Mouse (Mus musculus) embryonic fibroblast, embryonic 13.5 days (primary cell): ENCODE results near the gene Stx16. TPM values are rescaled to one million over a fixed set of nuclear protein-coding genes. Genes with fewer than 3 reads are reported as not detected.

Experiments
- H3K27ac ChIP-seq: 2 replicates; pipeline ENCODE4 v1.5.1; 2012; ENCODE audit warnings: low read length, control low read depth, inconsistent platforms; ENCODE audit not compliant: insufficient read depth
- H3K4me1 ChIP-seq: 2 replicates; pipeline ENCODE4 v1.6.1; 2011; ENCODE audit warnings: low read length; ENCODE audit not compliant: control insufficient read depth, insufficient read depth
- H3K4me3 ChIP-seq: 2 replicates; pipeline ENCODE4 v1.5.1; 2011; ENCODE audit warnings: mild to moderate bottlenecking, control low read depth, low read length; ENCODE audit not compliant: insufficient read depth
- CTCF ChIP-seq: IDR thresholded peaks from 2 replicates; pipeline ENCODE4 v1.5.1; 2011; ENCODE audit warnings: mild to moderate bottlenecking, control low read depth, low read length, moderate library complexity, borderline replicate concordance; ENCODE audit not compliant: insufficient read depth
- POLR2A ChIP-seq: IDR thresholded peaks from 2 replicates; pipeline ENCODE4 v1.6.1; 2011; ENCODE audit warnings: low read depth, mild to moderate bottlenecking, control low read depth, low read length, moderate library complexity
- polyA plus RNA-seq: library from polyadenylated mRNA; stranded (reverse); fragments of >200 nt; gene quantifications from 2 replicates; pipeline ENCODE4 v1.2.4, GENCODE M21; 2011; ENCODE audit warnings: low read depth; ENCODE audit not compliant: missing spikeins, insufficient read length

Stx16 gene
- polyA plus RNA-seq, 1 experiment = 57.7 TPM

DNA sequence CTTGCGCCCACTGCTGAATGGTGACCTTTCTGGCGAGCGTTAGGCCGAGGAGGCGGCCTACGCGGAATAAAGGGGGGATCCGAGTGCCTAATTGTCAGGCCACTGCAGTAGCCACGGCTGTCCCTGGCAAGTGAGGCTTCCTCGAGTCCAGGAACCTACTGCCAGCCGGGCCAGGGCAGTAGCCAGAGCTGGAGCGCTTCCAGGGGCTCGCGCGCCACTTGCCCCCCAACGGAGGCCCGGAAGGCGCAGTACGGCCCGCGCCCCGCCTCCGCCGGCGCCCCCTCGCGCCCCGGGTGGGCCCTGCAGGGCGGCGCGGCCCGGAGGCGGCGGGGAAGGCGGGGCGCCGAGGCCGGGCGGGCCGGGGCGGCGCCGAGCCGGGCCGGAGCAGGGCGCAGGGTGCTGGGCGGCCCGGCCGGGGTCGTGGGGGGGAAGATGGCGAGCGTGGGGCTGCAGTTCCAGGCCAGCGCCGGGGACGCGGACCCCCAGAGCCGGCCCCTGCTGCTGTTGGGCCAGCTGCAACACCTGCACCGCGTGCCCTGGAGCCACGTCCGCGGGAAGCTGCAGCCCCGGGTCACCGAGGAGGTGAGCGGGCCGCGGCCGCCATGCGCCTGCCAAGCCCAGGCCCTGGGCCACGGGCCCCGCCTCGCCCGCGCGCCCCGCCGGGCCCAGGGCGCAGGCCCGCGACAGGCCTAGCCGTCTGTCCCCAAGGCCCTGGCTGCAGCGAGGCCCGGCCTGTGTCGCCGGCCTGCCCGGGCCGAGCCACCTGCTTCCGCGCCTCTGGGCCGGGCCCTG is 34.1 kb downstream of the Stx16 start, which contains the start of gene Npepl1:
TSS of gene Npepl1 (plus strand) at position 359 of the 792 bp plus-strand sequence.
- H3K27ac ChIP-seq = peak within 1 kb of the TSS; percentile 5; the same call in 1 of the 2 replicates
- H3K4me1 ChIP-seq = no peaks in the 10 kb centered on the region
- TF ChIP-seq POLR2A (peak; percentile 40), CTCF (no peak)
- peak within 1 kb of the TSS; percentile 36 for H3K4me3 ChIP-seq

- Histone ChIP-seq H3K4me3 (peak overlapping the region; percentile 36), H3K4me1 (no peaks in the 10 kb centered on the region), H3K27ac (no peak overlapping the region)
- TF ChIP-seq CTCF (no peak), POLR2A (no peak)
These were observed 34.9 kb downstream of the Stx16 start for GRCm38 (mm10) chr2:174110783-174111549.

DNA sequence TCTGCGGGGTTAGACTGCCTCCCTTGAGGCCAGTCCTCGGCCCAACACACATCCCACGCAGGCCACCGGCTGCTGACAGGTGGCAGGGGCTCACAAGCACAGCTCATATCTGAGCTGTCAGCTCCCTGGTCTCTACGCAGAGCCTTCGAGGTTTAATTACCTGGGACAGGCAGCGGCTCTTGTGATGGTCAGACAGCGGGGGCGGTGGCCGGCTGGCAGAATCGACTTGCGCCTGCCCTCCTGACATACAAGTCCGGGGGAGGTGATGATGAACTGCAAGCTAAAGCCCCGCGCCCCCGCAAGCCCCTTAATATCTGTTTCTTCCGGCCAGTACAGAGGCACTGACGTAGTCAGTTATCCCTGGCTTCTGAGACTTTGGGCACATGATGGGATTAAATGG is 36.8 kb downstream of the Stx16 start:
- Histone ChIP-seq H3K4me3 (no peak overlapping the region), H3K4me1 (no peaks in the 10 kb centered on the region), H3K27ac (no peak overlapping the region)
- TF ChIP-seq POLR2A (no peak), CTCF (no peak)

DNA sequence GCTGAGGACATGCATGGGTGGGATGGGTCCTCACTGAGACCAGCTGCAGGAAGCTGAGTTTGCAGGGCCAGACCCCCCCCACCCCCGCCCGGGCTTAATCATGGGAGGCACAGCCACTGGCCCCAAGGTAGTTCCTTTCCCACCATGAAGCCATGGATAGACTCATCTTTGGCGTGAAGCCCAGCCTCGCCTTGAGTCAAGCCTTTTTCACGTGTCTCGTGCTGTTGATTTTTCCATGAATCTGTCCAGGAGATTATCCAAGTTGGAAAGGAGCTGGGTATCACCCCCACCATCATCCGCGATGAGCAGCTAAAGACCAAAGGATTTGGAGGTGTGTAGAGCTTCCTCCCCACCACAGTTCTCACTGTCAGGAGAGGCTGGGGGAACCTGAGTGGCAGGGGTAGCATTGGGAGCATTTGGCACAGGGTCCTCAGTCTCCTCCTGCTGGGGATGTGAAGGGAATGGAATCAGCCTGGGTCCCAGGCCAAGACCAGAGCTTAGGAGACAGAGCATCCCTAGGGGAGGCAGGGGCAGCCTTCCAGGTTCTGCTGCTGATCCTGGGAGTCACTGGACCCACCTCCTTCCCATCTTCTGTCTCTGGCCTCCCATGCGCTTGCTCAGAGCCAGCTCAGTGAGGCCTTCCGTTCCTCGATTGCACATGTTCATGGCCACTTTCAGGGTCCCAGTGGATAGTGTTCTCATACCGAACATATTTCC is 38.2 kb downstream of the Stx16 start:
- Histone ChIP-seq H3K4me1 (no peaks in the 10 kb centered on the region), H3K27ac (no peak overlapping the region), H3K4me3 (no peak overlapping the region)
- no peak for TF ChIP-seq CTCF

DNA sequence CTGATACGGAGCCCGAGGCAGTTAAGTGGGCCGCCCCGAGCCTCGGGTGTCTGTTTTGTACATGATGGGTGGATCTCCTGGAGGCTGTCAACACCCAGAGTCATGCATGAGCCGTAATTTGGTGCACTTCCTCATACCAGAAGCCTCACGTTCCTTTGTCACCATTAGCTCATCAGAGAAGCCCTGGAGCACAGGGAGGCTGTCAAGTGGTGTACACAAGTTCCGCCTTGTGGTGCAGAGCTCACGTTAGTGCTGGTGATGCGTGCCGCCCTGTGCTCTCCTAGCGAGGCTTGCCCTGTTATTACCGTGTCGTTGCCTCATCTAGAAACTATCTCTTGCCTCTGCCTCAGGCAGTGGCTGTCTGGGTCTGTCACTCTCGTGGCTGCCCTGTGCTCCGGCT is 40.8 kb downstream of the Stx16 start:
- TF ChIP-seq CTCF (no peak), POLR2A (no peak)
- Histone ChIP-seq H3K4me1 (no peaks in the 10 kb centered on the region), H3K27ac (no peak overlapping the region), H3K4me3 (no peak overlapping the region)

DNA sequence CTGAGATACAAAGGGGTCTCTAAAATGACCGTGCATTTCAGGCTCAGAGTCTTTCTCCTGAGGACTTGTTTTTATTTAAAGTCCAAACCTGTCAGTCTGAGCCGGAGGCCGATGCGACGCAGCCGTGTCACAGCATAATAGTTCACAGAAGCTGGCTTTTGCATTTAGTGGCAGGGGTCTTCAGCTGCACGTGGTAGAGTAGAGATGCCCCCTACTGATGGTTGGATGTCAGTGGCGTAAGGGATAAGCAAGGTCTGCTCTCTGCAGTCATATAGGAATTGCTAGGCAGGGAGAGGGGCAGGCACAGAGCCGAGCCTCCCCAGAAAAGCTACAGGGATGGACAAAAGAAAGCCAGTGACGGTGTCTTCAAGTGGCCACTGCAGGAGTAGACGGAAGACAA is 42.0 kb downstream of the Stx16 start:
- Histone ChIP-seq H3K4me3 (no peak overlapping the region), H3K27ac (no peak overlapping the region), H3K4me1 (no peaks in the 10 kb centered on the region)
- TF ChIP-seq POLR2A = no peak
- no peak for TF ChIP-seq CTCF

DNA sequence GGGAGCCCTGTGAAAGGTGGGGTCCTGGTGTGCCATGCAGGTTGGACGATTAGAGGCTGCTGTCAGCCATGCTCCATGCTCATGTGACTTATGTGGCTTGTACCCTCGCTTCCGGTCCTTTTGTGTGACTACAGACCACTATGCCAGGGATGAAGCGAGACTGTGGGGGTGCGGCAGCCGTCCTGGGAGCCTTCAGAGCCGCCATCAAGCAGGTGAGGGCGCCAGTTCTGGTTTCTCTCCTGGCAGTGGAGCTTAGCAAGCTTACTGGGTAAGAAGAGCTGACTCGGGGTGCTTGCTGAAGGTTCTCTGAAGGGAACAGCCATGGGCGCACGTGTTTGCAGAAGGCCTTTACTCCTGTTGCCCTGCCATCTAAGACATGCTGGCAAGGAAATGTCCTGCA is 43.2 kb downstream of the Stx16 start:
- no peak overlapping the region for H3K27ac ChIP-seq
- TF ChIP-seq CTCF = no peak
- no peak for TF ChIP-seq POLR2A

DNA sequence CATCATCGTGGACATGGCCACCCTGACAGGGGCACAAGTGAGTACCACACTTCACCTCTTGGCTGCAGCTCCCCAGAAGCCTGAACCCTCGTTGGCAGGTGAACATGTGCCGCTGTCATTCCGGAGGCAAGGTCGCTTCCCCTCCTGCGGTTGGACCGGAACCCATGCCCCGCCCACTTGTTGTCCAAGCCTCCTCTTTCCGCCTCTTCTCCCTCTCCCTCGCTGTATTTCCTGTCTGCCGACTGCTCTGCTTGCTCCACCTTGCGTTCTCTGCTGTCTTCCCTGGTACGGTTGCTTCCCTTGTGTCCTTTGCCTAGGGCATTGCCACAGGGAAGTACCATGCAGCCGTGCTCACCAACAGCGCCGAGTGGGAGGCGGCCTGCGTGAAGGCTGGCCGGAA is 44.5 kb downstream of the Stx16 start:
- H3K4me1 ChIP-seq = no peaks in the 10 kb centered on the region
- TF ChIP-seq POLR2A = no peak
- TF ChIP-seq CTCF = no peak
- no peak overlapping the region for H3K4me3 ChIP-seq
- H3K27ac ChIP-seq = no peak overlapping the region

More for the DNA sequence above, 43.2 kb downstream of the Stx16 start:
- H3K4me3 ChIP-seq = no peak overlapping the region
- H3K4me1 ChIP-seq = no peaks in the 10 kb centered on the region

DNA sequence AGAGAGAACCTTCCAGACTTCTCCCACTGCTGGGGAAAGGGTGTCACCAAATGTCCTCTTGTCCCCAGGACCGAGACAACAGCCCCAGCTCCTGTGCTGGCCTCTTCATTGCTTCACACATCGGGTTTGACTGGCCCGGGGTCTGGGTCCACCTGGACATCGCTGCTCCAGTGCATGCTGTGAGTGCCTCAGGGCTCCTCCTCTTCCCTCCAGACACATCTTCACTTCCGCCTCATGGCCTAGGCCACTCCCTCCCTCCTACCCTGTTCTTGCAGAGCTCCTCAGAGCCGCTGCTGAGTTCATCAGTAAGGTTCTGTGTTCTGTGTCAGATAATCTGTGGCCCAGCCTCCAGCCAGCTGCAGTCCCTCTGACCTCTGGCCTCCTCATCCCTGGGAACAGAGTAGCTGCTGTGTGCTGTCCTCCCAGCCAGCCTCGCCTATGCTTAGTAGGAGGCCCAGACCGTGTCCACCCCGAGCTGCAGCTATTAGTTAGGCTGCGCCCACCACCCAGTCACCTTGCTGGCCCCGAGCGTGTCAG is 45.4 kb downstream of the Stx16 start:
- H3K27ac ChIP-seq = no peak overlapping the region
- 0 out of 2 replicates have a peak, but pooled peaks cover under 1% of the 10 kb centered on the region for H3K4me1 ChIP-seq
- no peak for TF ChIP-seq POLR2A
- no peak for TF ChIP-seq CTCF
- H3K4me3 ChIP-seq = no peak overlapping the region

- Histone ChIP-seq H3K27ac (no peak overlapping the region), H3K4me3 (no peak overlapping the region), H3K4me1 (0 out of 2 replicates have a peak, but pooled peaks cover 5% of the 10 kb centered on the region)
- TF ChIP-seq POLR2A = no peak
- no peak for TF ChIP-seq CTCF
These were observed 46.2 kb downstream of the Stx16 start for GRCm38 (mm10) chr2:174122331-174122730.
